Mouse (Mus musculus) lung, embryonic 14.5 days (tissue): ENCODE results near the gene Gm5148. TPM values are rescaled to one million over a fixed set of nuclear protein-coding genes. Genes with fewer than 3 reads are reported as not detected.

Experiments used
- ATAC-seq: fragments of 200-750 bp; cut with Nextera tagmentation; 2 replicates; pipeline ENCODE4 v1.8.0; 2017; ENCODE audit warnings: mild to moderate bottlenecking, moderate TSS enrichment, moderate library complexity; ENCODE audit not compliant: insufficient read depth
- DNase-seq: peaks from one replicate; pipeline ENCODE4 v3.0.0-alpha.2; 2015
- H3K27ac ChIP-seq: fragments of 300-500 bp; sonication (generic); 2 replicates; pipeline ENCODE4 v1.5.1; 2014; ENCODE audit warnings: low read depth, mild to moderate bottlenecking, moderate library complexity
- H3K27me3 ChIP-seq: fragments of 300-500 bp; sonication (generic); 2 replicates; pipeline ENCODE4 v1.6.1; 2014; ENCODE audit warnings: low read length, control low read depth; ENCODE audit not compliant: insufficient read depth
- H3K36me3 ChIP-seq: fragments of 300-500 bp; sonication (generic); 2 replicates; pipeline ENCODE4 v1.6.1; 2014; ENCODE audit warnings: control low read depth; ENCODE audit not compliant: insufficient read depth
- H3K4me1 ChIP-seq: fragments of 300-500 bp; sonication (generic); 2 replicates; pipeline ENCODE4 v1.6.1; 2014; ENCODE audit warnings: antibody characterized with exemption, control low read depth; ENCODE audit not compliant: insufficient read depth
- H3K4me2 ChIP-seq: fragments of 300-500 bp; sonication (generic); 2 replicates; pipeline ENCODE4 v1.6.1; 2014; ENCODE audit warnings: mild to moderate bottlenecking
- H3K4me3 ChIP-seq: fragments of 300-500 bp; sonication (generic); 2 replicates; pipeline ENCODE4 v1.5.1; 2014; ENCODE audit warnings: low read depth, low read length
- H3K9ac ChIP-seq: fragments of 300-500 bp; sonication (generic); 2 replicates; pipeline ENCODE4 v1.6.1; 2014
- H3K9me3 ChIP-seq: fragments of 300-500 bp; sonication (generic); 2 replicates; pipeline ENCODE4 v1.6.1; 2016; ENCODE audit warnings: low read depth, low read length, control low read depth
- CTCF ChIP-seq: IDR thresholded peaks from 2 replicates; pipeline ENCODE4 v1.5.1; 2016; ENCODE audit warnings: antibody characterized with exemption, low read depth
- WGBS: fragments of 180-500 bp; shearing (Covaris S2); extraction: QIAGEN DNeasy Blood & Tissue Kit; methylation state at CpG from one replicate; pipeline ENCODE4 v1.1.7; 2014; 5-methylcytosine and 5-hydroxymethylcytosine counted together
- polyA plus RNA-seq: library from polyadenylated mRNA; unstranded; fragments of >200 nt; fragmentation: Nextera tagmentation; extraction: Ambion mirVana; gene quantifications from 2 replicates; pipeline ENCODE4 v1.2.1, GENCODE M21; 2014

The Gm5148 gene
- polyA plus RNA-seq, 1 experiment from 2014 or later = 6.7 TPM

DNA sequence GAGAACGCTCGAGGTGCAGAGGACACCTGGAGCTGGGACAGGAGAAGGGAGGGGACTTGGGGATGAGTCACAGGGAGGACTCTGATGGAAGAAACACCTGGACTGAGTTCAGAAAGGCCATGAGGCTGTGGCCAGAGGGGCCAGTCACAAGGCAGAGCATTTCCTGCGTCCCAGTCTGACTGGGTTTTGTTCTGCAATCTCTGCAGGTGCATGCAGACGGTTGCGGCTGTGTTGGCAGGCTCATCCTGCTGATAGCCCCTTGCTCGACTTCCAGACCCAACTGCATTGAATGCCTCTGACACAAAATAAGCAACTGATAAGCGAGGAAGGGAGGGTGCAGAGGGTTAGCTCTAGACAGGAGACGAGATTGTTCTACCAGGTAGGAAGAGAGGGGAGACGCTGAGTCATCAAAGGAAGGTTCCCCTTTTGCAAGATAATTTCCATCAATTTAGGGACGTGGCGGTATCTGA is 49.2 kb downstream of the Gm5148 start:
- Histone ChIP-seq H3K36me3 (no peaks in the 10 kb centered on the region), H3K27ac (no peak overlapping the region), H3K9me3 (no peaks in the 10 kb centered on the region), H3K4me1 (peaks cover 5% of the 10 kb centered on the region), H3K9ac (no peak overlapping the region), H3K4me3 (no peak overlapping the region), H3K27me3 (peaks cover 4% of the 10 kb centered on the region; the same call in 1 of the 2 replicates), H3K4me2 (no peak overlapping the region)
- 61% methylated on average over 11 of the region's 11 CpGs for WGBS
- DNase-seq (no peak), ATAC-seq (no peak)
- no peak for TF ChIP-seq CTCF

DNA sequence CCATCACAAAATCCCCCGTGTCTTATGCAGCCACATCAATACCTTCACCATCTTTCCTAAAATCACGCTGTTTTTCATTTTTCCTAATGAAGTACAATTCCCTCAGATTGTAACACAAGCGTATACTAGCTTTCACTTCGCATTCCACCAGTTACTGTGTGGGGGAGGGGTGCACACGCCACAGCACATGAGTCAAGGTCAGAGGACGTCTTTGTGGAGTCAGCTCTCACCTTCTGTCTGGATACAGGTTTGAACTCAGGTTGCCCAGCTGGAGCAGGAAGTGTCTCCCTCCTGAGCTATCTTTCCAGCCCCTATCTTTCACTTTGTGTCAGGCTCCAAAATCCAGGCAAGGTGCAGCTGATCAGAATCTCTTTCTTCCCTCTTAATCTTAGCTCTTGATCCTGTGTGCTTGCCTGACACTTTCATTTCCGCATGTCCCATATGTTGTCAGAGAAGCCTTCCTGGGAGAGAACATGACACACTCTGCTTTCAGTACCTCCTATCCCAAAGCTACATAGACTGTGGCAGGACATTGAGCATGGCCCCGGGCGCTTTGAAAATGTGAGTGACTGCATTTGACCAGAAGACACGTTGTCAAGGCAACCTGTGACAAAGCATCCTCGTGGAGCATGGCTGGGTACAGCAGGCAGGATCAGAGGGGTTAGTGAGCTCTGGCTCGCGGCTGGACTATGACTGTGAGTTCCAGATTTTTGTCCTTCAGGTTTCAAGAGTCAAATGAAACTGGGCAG is 50.6 kb downstream of the Gm5148 start:
- WGBS = 50% methylated on average over 13 of the region's 13 CpGs
- TF ChIP-seq CTCF = no peak
- peaks cover 12% of the 10 kb centered on the region for H3K9me3 ChIP-seq

DNA sequence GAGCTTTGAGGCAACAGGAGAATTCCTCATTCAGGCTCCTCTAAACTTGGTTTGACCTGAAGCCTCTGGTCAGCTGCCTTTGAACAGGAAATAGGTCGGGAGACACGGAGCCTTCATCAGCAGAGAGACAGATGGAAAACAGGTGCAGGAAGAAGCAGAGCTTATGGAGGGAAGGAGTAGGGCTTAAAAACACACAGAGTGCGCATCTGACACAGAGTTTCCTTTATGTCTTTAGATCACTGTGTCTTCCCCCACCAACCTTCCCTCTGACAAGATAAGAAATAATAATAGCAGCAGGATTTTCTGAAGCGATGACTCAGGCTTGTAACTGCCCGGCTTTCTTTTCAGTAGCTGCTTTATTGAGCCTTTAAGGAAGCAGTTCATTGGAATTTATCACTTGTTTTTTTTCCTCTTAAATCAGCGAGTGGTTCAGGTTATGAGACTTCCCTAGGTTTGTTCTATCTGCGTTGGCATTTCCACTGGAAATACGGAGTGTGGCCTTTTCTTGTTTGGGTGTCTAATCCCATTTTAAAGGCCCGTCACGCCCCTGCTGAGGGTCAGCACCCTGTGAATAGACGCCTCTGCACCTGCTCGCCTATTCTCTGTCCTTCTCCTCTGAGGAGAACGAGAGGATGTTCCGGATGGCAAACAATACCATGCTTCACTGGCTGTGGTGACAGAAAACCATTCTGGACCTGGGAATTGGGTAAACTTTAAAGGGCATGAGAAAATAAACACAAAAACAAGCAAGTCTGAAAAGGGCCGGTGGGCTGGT is 51.8 kb downstream of the Gm5148 start:
- Histone ChIP-seq H3K27me3 (peaks cover 4% of the 10 kb centered on the region; the same call in 1 of the 2 replicates), H3K9ac (no peak overlapping the region), H3K27ac (no peak overlapping the region), H3K4me3 (no peak overlapping the region), H3K4me1 (peaks cover 10% of the 10 kb centered on the region), H3K4me2 (no peak overlapping the region), H3K9me3 (peaks cover 16% of the 10 kb centered on the region), H3K36me3 (no peaks in the 10 kb centered on the region)
- TF ChIP-seq CTCF = no peak
- no peak for DNase-seq
- no peak for ATAC-seq
- 28% methylated on average over 15 of the region's 15 CpGs for WGBS

More for the DNA sequence above, 50.6 kb downstream of the Gm5148 start:
- Histone ChIP-seq H3K9ac (no peak overlapping the region), H3K27me3 (peaks cover 4% of the 10 kb centered on the region; the same call in 1 of the 2 replicates), H3K4me1 (peaks cover 5% of the 10 kb centered on the region), H3K36me3 (no peaks in the 10 kb centered on the region), H3K4me3 (no peak overlapping the region), H3K27ac (no peak overlapping the region), H3K4me2 (no peak overlapping the region)
- DNase-seq = no peak
- no peak for ATAC-seq

- H3K36me3 ChIP-seq = no peaks in the 10 kb centered on the region
- H3K4me3 ChIP-seq = no peak overlapping the region
Measured at GRCm38 (mm10) chr3:37669100-37669499, 55.2 kb downstream of the Gm5148 start.

GRCm38 (mm10) chr3:37668652-37669051 is 55.6 kb downstream of the Gm5148 start:
- TF ChIP-seq CTCF = no peak
- no peak overlapping the region for H3K4me2 ChIP-seq
- peaks cover 4% of the 10 kb centered on the region; the same call in 1 of the 2 replicates for H3K27me3 ChIP-seq
- H3K4me3 ChIP-seq = no peak overlapping the region
- H3K36me3 ChIP-seq = no peaks in the 10 kb centered on the region
- no peak overlapping the region for H3K9ac ChIP-seq
- H3K4me1 ChIP-seq = peaks cover 18% of the 10 kb centered on the region
- DNase-seq (no peak), ATAC-seq (no peak)
- H3K9me3 ChIP-seq = peaks cover 16% of the 10 kb centered on the region
- H3K27ac ChIP-seq = no peak overlapping the region
- 82% methylated on average over 12 of the region's 12 CpGs for WGBS

More at GRCm38 (mm10) chr3:37669100-37669499, 55.2 kb downstream of the Gm5148 start:
- Histone ChIP-seq H3K27ac (no peak overlapping the region), H3K9me3 (peaks cover 16% of the 10 kb centered on the region), H3K4me1 (peaks cover 18% of the 10 kb centered on the region), H3K27me3 (peaks cover 4% of the 10 kb centered on the region; the same call in 1 of the 2 replicates), H3K9ac (no peak overlapping the region), H3K4me2 (no peak overlapping the region)
- DNase-seq (no peak), ATAC-seq (no peak)
- 96% methylated on average over 20 of the region's 20 CpGs for WGBS
- TF ChIP-seq CTCF = no peak

DNA sequence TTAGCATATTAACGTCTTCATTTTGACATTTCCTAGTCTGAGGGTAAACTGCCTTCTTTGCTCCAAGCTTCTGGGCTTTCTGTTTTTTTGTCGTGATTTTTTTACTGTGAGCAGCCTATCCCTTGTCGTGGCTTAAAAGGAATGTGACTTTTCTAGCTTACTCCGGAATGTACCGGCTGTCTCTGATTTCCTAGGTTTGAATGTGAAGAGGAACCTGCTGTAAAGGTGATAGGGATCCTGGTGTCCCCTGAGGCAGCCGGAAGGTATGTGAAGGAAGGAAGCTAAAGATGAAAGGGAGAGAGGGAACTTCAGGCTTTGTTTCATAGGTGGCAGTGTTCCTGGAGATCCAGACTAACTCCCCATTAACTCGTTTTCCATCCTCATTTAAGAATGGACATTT is 56.6 kb downstream of the Gm5148 start:
- no peak overlapping the region for H3K4me3 ChIP-seq
- H3K27me3 ChIP-seq = peaks cover 2% of the 10 kb centered on the region; the same call in 1 of the 2 replicates
- ATAC-seq = no peak
- peaks cover 16% of the 10 kb centered on the region for H3K9me3 ChIP-seq
- H3K4me1 ChIP-seq = peaks cover 18% of the 10 kb centered on the region
- H3K36me3 ChIP-seq = no peaks in the 10 kb centered on the region
- H3K4me2 ChIP-seq = no peak overlapping the region
- H3K27ac ChIP-seq = peak overlapping the region; percentile 20; the same call in 1 of the 2 replicates
- H3K9ac ChIP-seq = no peak overlapping the region
- peak; percentile 32 for DNase-seq
- TF ChIP-seq CTCF = 0 out of 2 replicates have a peak, but pooled peaks have one; percentile 16
- WGBS = 27% methylated on average over 7 of the region's 7 CpGs

DNA sequence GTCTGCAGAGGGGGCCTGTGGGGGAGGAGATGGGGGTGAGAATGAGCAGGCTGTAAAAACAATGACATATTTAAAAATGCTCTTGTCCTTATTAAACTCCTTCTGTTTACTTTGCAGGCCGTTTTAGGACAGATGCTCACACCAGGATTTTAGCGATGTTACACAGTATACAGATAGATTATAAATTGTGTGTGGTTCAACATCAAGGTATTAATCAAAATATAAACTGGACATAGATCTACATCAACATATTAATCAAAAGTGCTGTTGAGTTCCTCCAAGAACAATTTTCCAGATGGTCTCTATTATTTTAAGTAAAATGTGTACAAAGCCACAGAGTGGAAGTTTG is 57.2 kb downstream of the Gm5148 start:
- H3K36me3 ChIP-seq = no peaks in the 10 kb centered on the region
- H3K4me2 ChIP-seq = 0 out of 2 replicates have a peak overlapping the region, but pooled peaks have one; percentile 16
- DNase-seq (no peak), ATAC-seq (no peak)
- H3K4me1 ChIP-seq = peaks cover 18% of the 10 kb centered on the region
- H3K4me3 ChIP-seq = no peak overlapping the region
- H3K9ac ChIP-seq = no peak overlapping the region
- no peak for TF ChIP-seq CTCF
- 9% methylated on average over 2 of the region's 2 CpGs for WGBS
- peak overlapping the region; percentile 20; the same call in 1 of the 2 replicates for H3K27ac ChIP-seq
- H3K27me3 ChIP-seq = no peaks in the 10 kb centered on the region
- peaks cover 16% of the 10 kb centered on the region for H3K9me3 ChIP-seq
